Mouse (Mus musculus) erythroblast, embryonic 14.5 days (primary cell): Measurements from ENCODE around the gene Ky.

Experiments used
- GATA1 ChIP-seq: IDR thresholded peaks from 2 replicates; pipeline ENCODE4 v1.6.1; 2012; ENCODE audit warnings: low read length, inconsistent platforms, mixed read lengths
- TAL1 ChIP-seq: IDR thresholded peaks from 3 replicates; pipeline ENCODE4 v1.6.1; 2012; ENCODE audit warnings: low read length, inconsistent platforms, mixed read lengths

- TF ChIP-seq TAL1 (no peak), GATA1 (no peak)
Measured at GRCm38 (mm10) chr9:102531051-102531892, 25.7 kb downstream of the Ky start.
